Mouse (Mus musculus): ENCODE measurements around the gene Drd4. TPM values are rescaled to one million over a fixed set of nuclear protein-coding genes. Genes with fewer than 3 reads are reported as not detected.

Drd4 gene
- total and polyA plus RNA-seq, 3 experiments: 0.38 TPM; not detected in 2

- no peak for DNase-seq (ENCODE audit: low spot score)
These were observed 26.9 kb upstream of the Drd4 start for GRCm38 (mm10) chr7:141264761-141265410.

GRCm38 (mm10) chr7:141265411-141265738 lies 26.4 kb upstream of the Drd4 start:
- ATAC-seq (ENCODE audit: extremely low read depth, insufficient number of reproducible peaks, low FRiP score, poor library complexity, severe bottlenecking) (no peak), DNase-seq (ENCODE audit: low spot score) (no peak)
- no peak for TF ChIP-seq TAL1 (conservative IDR thresholded peaks at IDR 0.05; ENCODE audit: low read depth, low read length)
- no peak for TF ChIP-seq CTCF (IDR thresholded peaks at IDR 0.05; ENCODE audit: low read depth, low read length)
- no peak for TF ChIP-seq GATA1 (IDR thresholded peaks at IDR 0.05; ENCODE audit: borderline replicate concordance, low read length)
- no peak for TF ChIP-seq POLR2AphosphoS5 (IDR thresholded peaks at IDR 0.05; ENCODE audit: insufficient replicate concordance, low read depth, low read length)
- Histone ChIP-seq H3K27me3 (ENCODE audit: insufficient read depth, low read length) (peaks cover 13% of the 10 kb centered on the region; the same call in 1 of the 2 replicates), H3K36me3 (replicated peaks) (peaks cover 52% of the 10 kb centered on the region), H3K4me1 (ENCODE audit: insufficient read depth, low read depth, low read length) (peaks cover 48% of the 10 kb centered on the region), H3K9me3 (replicated peaks) (no peaks in the 10 kb centered on the region), H3K4me3 (ENCODE audit: low read depth, low read length) (peak overlapping the region; percentile 76; the same call in 1 of the 2 replicates)

More at GRCm38 (mm10) chr7:141264761-141265410, 26.9 kb upstream of the Drd4 start:
- no peaks in the 10 kb centered on the region for H3K9me3 ChIP-seq (replicated peaks)
- peaks cover 48% of the 10 kb centered on the region for H3K4me1 ChIP-seq (ENCODE audit: insufficient read depth, low read depth, low read length)
- no peak for ATAC-seq (ENCODE audit: extremely low read depth, insufficient number of reproducible peaks, low FRiP score, poor library complexity, severe bottlenecking)
- TF ChIP-seq GATA2 (IDR thresholded peaks at IDR 0.05; ENCODE audit: borderline replicate concordance, low read depth, low read length): no peak
- no peak for TF ChIP-seq GATA1 (IDR thresholded peaks at IDR 0.05; ENCODE audit: borderline replicate concordance, low read length)
- TF ChIP-seq TAL1 (conservative IDR thresholded peaks at IDR 0.05; ENCODE audit: low read depth, low read length): no peak
- TF ChIP-seq POLR2AphosphoS5 (IDR thresholded peaks at IDR 0.05; ENCODE audit: insufficient replicate concordance, low read depth, low read length): no peak
- no peak for TF ChIP-seq CTCF (IDR thresholded peaks at IDR 0.05; ENCODE audit: low read depth, low read length)
- peaks cover 57% of the 10 kb centered on the region for H3K36me3 ChIP-seq (replicated peaks)
- peak overlapping the region; percentile 76; the same call in 1 of the 2 replicates for H3K4me3 ChIP-seq (ENCODE audit: low read depth, low read length)
- peaks cover 13% of the 10 kb centered on the region; the same call in 1 of the 2 replicates for H3K27me3 ChIP-seq (ENCODE audit: insufficient read depth, low read length)

- peaks cover 13% of the 10 kb centered on the region for H3K27me3 ChIP-seq (ENCODE audit: insufficient read depth, low read length)
- H3K36me3 ChIP-seq (replicated peaks): peaks cover 46% of the 10 kb centered on the region
- DNase-seq (ENCODE audit: low spot score): peak; percentile 75
- peak; percentile 69; the same call in 1 of the 2 replicates for ATAC-seq (ENCODE audit: extremely low read depth, insufficient number of reproducible peaks, low FRiP score, poor library complexity, severe bottlenecking)
- H3K4me1 ChIP-seq (ENCODE audit: insufficient read depth, low read depth, low read length): peaks cover 48% of the 10 kb centered on the region
- peak within 1 kb of the TSS; percentile 76 for H3K4me3 ChIP-seq (ENCODE audit: low read depth, low read length)
- no peaks in the 10 kb centered on the region for H3K9me3 ChIP-seq (replicated peaks)
- TF ChIP-seq POLR2AphosphoS5 (IDR thresholded peaks at IDR 0.05; ENCODE audit: insufficient replicate concordance, low read depth, low read length) (peak; percentile 33; the same call in 1 of the 2 replicates), CTCF (IDR thresholded peaks at IDR 0.05; ENCODE audit: low read depth, low read length) (no peak)
These were observed 25.9 kb upstream of the Drd4 start, which contains the start of gene Irf7 for GRCm38 (mm10) chr7:141265739-141266561. Irf7 (minus strand) TSS chr7:141266481.

- Histone ChIP-seq H3K9me3 (replicated peaks) (no peaks in the 10 kb centered on the region), H3K4me1 (ENCODE audit: insufficient read depth, low read depth, low read length) (peaks cover 35% of the 10 kb centered on the region), H3K36me3 (replicated peaks) (peaks cover 19% of the 10 kb centered on the region), H3K27me3 (ENCODE audit: insufficient read depth, low read length) (peaks cover 39% of the 10 kb centered on the region), H3K4me3 (ENCODE audit: low read depth, low read length) (no peak overlapping the region)
- ATAC-seq (ENCODE audit: extremely low read depth, insufficient number of reproducible peaks, low FRiP score, poor library complexity, severe bottlenecking) (no peak), DNase-seq (ENCODE audit: low spot score) (no peak)
- TF ChIP-seq GATA1 (IDR thresholded peaks at IDR 0.05; ENCODE audit: borderline replicate concordance, low read length) (no peak), GATA2 (IDR thresholded peaks at IDR 0.05; ENCODE audit: borderline replicate concordance, low read depth, low read length) (no peak), CTCF (IDR thresholded peaks at IDR 0.05; ENCODE audit: low read depth, low read length) (no peak), TAL1 (conservative IDR thresholded peaks at IDR 0.05; ENCODE audit: low read depth, low read length) (no peak), POLR2AphosphoS5 (IDR thresholded peaks at IDR 0.05; ENCODE audit: insufficient replicate concordance, low read depth, low read length) (no peak)
These were observed 23.1 kb upstream of the Drd4 start for GRCm38 (mm10) chr7:141268466-141269272.

GRCm38 (mm10) chr7:141269273-141269545 lies 22.6 kb upstream of the Drd4 start:
- peaks cover 13% of the 10 kb centered on the region for H3K36me3 ChIP-seq (replicated peaks)
- TF ChIP-seq GATA2 (IDR thresholded peaks at IDR 0.05; ENCODE audit: borderline replicate concordance, low read depth, low read length) (no peak), POLR2AphosphoS5 (IDR thresholded peaks at IDR 0.05; ENCODE audit: insufficient replicate concordance, low read depth, low read length) (no peak), GATA1 (IDR thresholded peaks at IDR 0.05; ENCODE audit: borderline replicate concordance, low read length) (no peak), TAL1 (conservative IDR thresholded peaks at IDR 0.05; ENCODE audit: low read depth, low read length) (no peak), CTCF (IDR thresholded peaks at IDR 0.05; ENCODE audit: low read depth, low read length) (no peak)
- H3K9me3 ChIP-seq (replicated peaks): no peaks in the 10 kb centered on the region
- peaks cover 44% of the 10 kb centered on the region for H3K27me3 ChIP-seq (ENCODE audit: insufficient read depth, low read length)
- DNase-seq (ENCODE audit: low spot score) (no peak), ATAC-seq (ENCODE audit: extremely low read depth, insufficient number of reproducible peaks, low FRiP score, poor library complexity, severe bottlenecking) (no peak)
- H3K4me1 ChIP-seq (ENCODE audit: insufficient read depth, low read depth, low read length): peaks cover 30% of the 10 kb centered on the region
- no peak overlapping the region for H3K4me3 ChIP-seq (ENCODE audit: low read depth, low read length)

- Histone ChIP-seq H3K4me3 (ENCODE audit: low read depth, low read length) (no peak overlapping the region), H3K36me3 (replicated peaks) (no peaks in the 10 kb centered on the region), H3K27me3 (ENCODE audit: insufficient read depth, low read length) (peaks cover 53% of the 10 kb centered on the region), H3K9me3 (replicated peaks) (no peaks in the 10 kb centered on the region), H3K4me1 (ENCODE audit: insufficient read depth, low read depth, low read length) (peaks cover 16% of the 10 kb centered on the region)
- no peak for TF ChIP-seq GATA1 (IDR thresholded peaks at IDR 0.05; ENCODE audit: borderline replicate concordance, low read length)
- TF ChIP-seq GATA2 (IDR thresholded peaks at IDR 0.05; ENCODE audit: borderline replicate concordance, low read depth, low read length): no peak
- no peak for TF ChIP-seq CTCF (IDR thresholded peaks at IDR 0.05; ENCODE audit: low read depth, low read length)
- TF ChIP-seq POLR2AphosphoS5 (IDR thresholded peaks at IDR 0.05; ENCODE audit: insufficient replicate concordance, low read depth, low read length): no peak
- TF ChIP-seq TAL1 (conservative IDR thresholded peaks at IDR 0.05; ENCODE audit: low read depth, low read length): no peak
- no peak for DNase-seq (ENCODE audit: low spot score)
- no peak for ATAC-seq (ENCODE audit: extremely low read depth, insufficient number of reproducible peaks, low FRiP score, poor library complexity, severe bottlenecking)
These were observed 21.2 kb upstream of the Drd4 start for GRCm38 (mm10) chr7:141270631-141271030.

Data from G1E (cell line).